Mouse (Mus musculus) natural killer cell, adult 2 months (primary cell): ENCODE measurements around the gene Ldhc.
A peak's percentile ranks its signal among the peaks of the same experiment; 100 is the strongest.
"Not testable (repeated sequence)": the region's sequence is repeated elsewhere in the genome, so short reads cannot be mapped to it uniquely, and the experiment has no call there.

Experiments used
- DNase-seq, 2 experiments: peaks; one replicate each; pipeline ENCODE4 v3.0.0; 2022; ENCODE audit warnings: low spot score in 2 of 2

Gene Ldhc

GRCm38 (mm10) chr7:46842278-46842677 is 18.7 kb upstream of the Ldhc start:
- DNase-seq = no peak

- no peak for DNase-seq
Observed at GRCm38 (mm10) chr7:46843576-46843975, 17.4 kb upstream of the Ldhc start.

- peak; percentile 87 to 88 for DNase-seq
Observed at GRCm38 (mm10) chr7:46845211-46845977, 15.6 kb upstream of the Ldhc start.

- no peak for DNase-seq
Observed at GRCm38 (mm10) chr7:46845978-46846485, 15.0 kb upstream of the Ldhc start.

GRCm38 (mm10) chr7:46846486-46847244 is 14.3 kb upstream of the Ldhc start:
- peak; percentile 58 to 71 for DNase-seq

- DNase-seq = no peak
Observed at GRCm38 (mm10) chr7:46849287-46849686, 11.7 kb upstream of the Ldhc start.

GRCm38 (mm10) chr7:46851026-46851425 is 10.0 kb upstream of the Ldhc start:
- DNase-seq = no peak

GRCm38 (mm10) chr7:46852666-46853065 is 8.3 kb upstream of the Ldhc start:
- no peak for DNase-seq

GRCm38 (mm10) chr7:46853365-46853764 is 7.6 kb upstream of the Ldhc start:
- DNase-seq = no peak

GRCm38 (mm10) chr7:46855866-46856560 is 5.0 kb upstream of the Ldhc start:
- no peak for DNase-seq

GRCm38 (mm10) chr7:46857436-46857835 is 3.6 kb upstream of the Ldhc start:
- DNase-seq = no peak

- DNase-seq = no peak
Observed at GRCm38 (mm10) chr7:46859031-46859430, 2.0 kb upstream of the Ldhc start.

- DNase-seq = no peak
Observed at GRCm38 (mm10) chr7:46871988-46872387, 11.0 kb downstream of the Ldhc start.

- DNase-seq = no peak
Observed at GRCm38 (mm10) chr7:46876841-46877240, 15.8 kb downstream of the Ldhc start.

GRCm38 (mm10) chr7:46877255-46877654 is 16.3 kb downstream of the Ldhc start:
- DNase-seq = no peak

- no peak for DNase-seq
Observed at GRCm38 (mm10) chr7:46879851-46880250, 18.8 kb downstream of the Ldhc start.

GRCm38 (mm10) chr7:46880992-46881391 is 20.0 kb downstream of the Ldhc start:
- DNase-seq = no peak

- DNase-seq = not testable (repeated sequence)
Observed at GRCm38 (mm10) chr7:46881941-46882340, 20.9 kb downstream of the Ldhc start.

GRCm38 (mm10) chr7:46883304-46883703 is 22.3 kb downstream of the Ldhc start:
- no peak for DNase-seq

GRCm38 (mm10) chr7:46895511-46895910 is 34.5 kb downstream of the Ldhc start:
- DNase-seq = peak in 1 of 2 experiments; percentile 39

GRCm38 (mm10) chr7:46899343-46899742 is 38.3 kb downstream of the Ldhc start:
- DNase-seq = no peak

- no peak for DNase-seq
Observed at GRCm38 (mm10) chr7:46911250-46911649, 50.2 kb downstream of the Ldhc start.
